Mouse (Mus musculus) liver, embryonic 14.5 days (tissue): ENCODE data around the gene Stk31. TPM values are rescaled to one million over a fixed set of nuclear protein-coding genes. Genes with fewer than 3 reads are reported as not detected.

Experiments
- ATAC-seq: fragments of 200-750 bp; cut with Nextera tagmentation; 2 replicates; pipeline ENCODE4 v1.8.0; 2017; ENCODE audit warnings: moderate number of reproducible peaks, mild to moderate bottlenecking, moderate library complexity; ENCODE audit not compliant: insufficient read depth
- DNase-seq, 3 experiments: peaks; one replicate each; pipeline ENCODE4 v3.0.0-alpha.2; 2012 to 2013; ENCODE audit warnings: low read depth in 3 of 3, low spot score in 3 of 3
- H3K27ac ChIP-seq: fragments of 300-500 bp; sonication (generic); 2 replicates; pipeline ENCODE4 v1.5.1; 2014; ENCODE audit warnings: moderate library complexity, mild to moderate bottlenecking, control low read depth, inconsistent platforms
- H3K27me3 ChIP-seq: fragments of 300-500 bp; sonication (generic); 2 replicates; pipeline ENCODE4 v1.6.1; 2014; ENCODE audit warnings: mild to moderate bottlenecking, low read length, moderate library complexity; ENCODE audit not compliant: control insufficient read depth, insufficient read depth
- H3K36me3 ChIP-seq: fragments of 300-500 bp; sonication (generic); replicated peaks from 2 replicates; pipeline ENCODE4 v1.6.1; 2014; ENCODE audit warnings: low read depth; ENCODE audit not compliant: control insufficient read depth, insufficient read depth
- H3K4me1 ChIP-seq, 2 experiments: fragments of 200-500 bp in 1 of 2; fragments of 300-500 bp in 1 of 2; sonication (generic) in 1 of 2; replicated peaks; 2 replicates each; pipeline ENCODE4 v1.6.1; 2012 to 2014; ENCODE audit warnings: antibody characterized with exemption in 1 of 2, inconsistent platforms in 1 of 2, low read length in 1 of 2; ENCODE audit not compliant: control insufficient read depth in 2 of 2, insufficient read depth in 2 of 2
- H3K4me2 ChIP-seq: fragments of 300-500 bp; sonication (generic); 2 replicates; pipeline ENCODE4 v1.6.1; 2014; ENCODE audit warnings: low read depth, mild to moderate bottlenecking, control low read depth, moderate library complexity
- H3K4me3 ChIP-seq, 2 experiments: fragments of 200-500 bp in 1 of 2; fragments of 300-500 bp in 1 of 2; sonication (generic) in 1 of 2; 2 replicates each; pipeline ENCODE4 v1.5.1; 2012 to 2014; ENCODE audit warnings: low read depth in 2 of 2, low read length in 2 of 2, mild to moderate bottlenecking in 2 of 2, control low read depth in 1 of 2, inconsistent platforms in 1 of 2, moderate library complexity in 1 of 2; ENCODE audit not compliant: insufficient read depth in 1 of 2
- H3K9ac ChIP-seq: fragments of 300-500 bp; sonication (generic); replicated peaks from 2 replicates; pipeline ENCODE4 v1.6.1; 2014; ENCODE audit warnings: mild to moderate bottlenecking, control low read depth, moderate library complexity
- H3K9me3 ChIP-seq: fragments of 300-500 bp; sonication (generic); 2 replicates; pipeline ENCODE4 v1.6.1; 2016; ENCODE audit warnings: low read length, mixed read lengths; ENCODE audit not compliant: control insufficient read depth
- CTCF ChIP-seq: IDR thresholded peaks from 2 replicates; pipeline ENCODE4 v1.5.1; 2016; ENCODE audit warnings: antibody characterized with exemption, low read depth, control low read depth
- EP300 ChIP-seq: IDR thresholded peaks from 2 replicates; pipeline ENCODE4 v1.6.1; 2016; ENCODE audit warnings: antibody characterized with exemption, low read depth
- WGBS: fragments of 180-500 bp; shearing (Covaris S2); extraction: QIAGEN DNeasy Blood & Tissue Kit; methylation state at CpG from one replicate; pipeline ENCODE4 v1.1.7; 2014; ENCODE audit not compliant: insufficient replicate concordance; 5-methylcytosine and 5-hydroxymethylcytosine counted together
- polyA plus RNA-seq, 2 experiments: library from polyadenylated mRNA; depleted of rRNA in 1 of 2; stranded (reverse) in 1 of 2; unstranded in 1 of 2; fragments of >200 nt; fragmentation: Nextera tagmentation in 1 of 2; extraction: Ambion mirVana in 1 of 2; gene quantifications; 2 replicates each; pipeline versions ENCODE4 v1.2.1 to v1.2.3; 2012 to 2014

Gene Stk31
- polyA plus RNA-seq, 2 experiments: not detected

GRCm38 (mm10) chr6:49367159-49368054 lies 28.0 kb upstream of the Stk31 start, which contains the start of gene Fam221a:
Gene Fam221a, plus strand, starts transcription at chr6:49367739.
- WGBS: 5% methylated on average over 49 of the region's 49 CpGs
- Histone ChIP-seq H3K4me1 (peaks cover 7 to 10% of the 10 kb centered on the region in 2 experiments), H3K9ac (peak within 1 kb of the TSS; percentile 78), H3K4me2 (peak within 1 kb of the TSS; percentile 95), H3K9me3 (no peaks in the 10 kb centered on the region), H3K27ac (peak within 1 kb of the TSS; percentile 37; the same call in 1 of the 2 replicates), H3K36me3 (no peaks in the 10 kb centered on the region), H3K27me3 (no peaks in the 10 kb centered on the region), H3K4me3 (peak within 1 kb of the TSS; percentile 53 to 62)
- DNase-seq: peak; percentile 82 to 91 (median 83)
- TF ChIP-seq CTCF: peak; percentile 48
- no peak for TF ChIP-seq EP300
- peak; percentile 98 for ATAC-seq

GRCm38 (mm10) chr6:49368212-49368611 lies 27.2 kb upstream of the Stk31 start:
- Histone ChIP-seq H3K9me3 (no peaks in the 10 kb centered on the region), H3K36me3 (no peaks in the 10 kb centered on the region), H3K4me2 (peak overlapping the region; percentile 95), H3K9ac (peak overlapping the region; percentile 78), H3K27ac (no peak overlapping the region), H3K4me3 (peak overlapping the region; percentile 40 to 62), H3K27me3 (no peaks in the 10 kb centered on the region), H3K4me1 (peaks cover 7 to 10% of the 10 kb centered on the region in 2 experiments)
- ATAC-seq (no peak), DNase-seq (no peak)
- WGBS: 54% methylated on average over 3 of the region's 3 CpGs
- TF ChIP-seq EP300: no peak
- no peak for TF ChIP-seq CTCF

- no peak for DNase-seq
- Histone ChIP-seq H3K36me3 (no peaks in the 10 kb centered on the region), H3K27me3 (no peaks in the 10 kb centered on the region), H3K4me1 (peaks cover 7 to 10% of the 10 kb centered on the region in 2 experiments), H3K4me2 (no peak overlapping the region), H3K4me3 (no peak overlapping the region), H3K9me3 (no peaks in the 10 kb centered on the region), H3K27ac (no peak overlapping the region), H3K9ac (no peak overlapping the region)
- TF ChIP-seq EP300: 0 out of 2 replicates have a peak, but pooled peaks have one; percentile 25
- TF ChIP-seq CTCF: no peak
- no peak for ATAC-seq
- 32% methylated on average over 4 of the region's 4 CpGs for WGBS
These were observed 22.7 kb upstream of the Stk31 start for GRCm38 (mm10) chr6:49372705-49373104.

GRCm38 (mm10) chr6:49373943-49374342 lies 21.5 kb upstream of the Stk31 start:
- ATAC-seq (no peak), DNase-seq (no peak)
- Histone ChIP-seq H3K9me3 (no peaks in the 10 kb centered on the region), H3K9ac (no peak overlapping the region), H3K27me3 (no peaks in the 10 kb centered on the region), H3K36me3 (no peaks in the 10 kb centered on the region), H3K4me1 (peaks cover 0 to 7% of the 10 kb centered on the region in 2 experiments; a peak in 2 of 4 replicates), H3K4me2 (no peak overlapping the region), H3K4me3 (no peak overlapping the region), H3K27ac (no peak overlapping the region)
- WGBS: 65% methylated on average over 2 of the region's 2 CpGs
- TF ChIP-seq EP300: no peak
- no peak for TF ChIP-seq CTCF

- no peak for DNase-seq
- Histone ChIP-seq H3K36me3 (no peaks in the 10 kb centered on the region), H3K27me3 (no peaks in the 10 kb centered on the region), H3K4me3 (no peak overlapping the region), H3K4me1 (peaks cover 0 to 6% of the 10 kb centered on the region in 2 experiments; a peak in 2 of 4 replicates), H3K4me2 (no peak overlapping the region), H3K9me3 (no peaks in the 10 kb centered on the region), H3K27ac (no peak overlapping the region), H3K9ac (no peak overlapping the region)
- 71% methylated on average over 12 of the region's 12 CpGs for WGBS
- ATAC-seq: no peak
- TF ChIP-seq EP300: no peak
These were observed 17.1 kb upstream of the Stk31 start for GRCm38 (mm10) chr6:49378328-49378727.
